Mouse (Mus musculus): ENCODE results near the gene Anxa9.
A peak's percentile ranks its signal among the peaks of the same experiment; 100 is the strongest.

The Anxa9 gene

DNA sequence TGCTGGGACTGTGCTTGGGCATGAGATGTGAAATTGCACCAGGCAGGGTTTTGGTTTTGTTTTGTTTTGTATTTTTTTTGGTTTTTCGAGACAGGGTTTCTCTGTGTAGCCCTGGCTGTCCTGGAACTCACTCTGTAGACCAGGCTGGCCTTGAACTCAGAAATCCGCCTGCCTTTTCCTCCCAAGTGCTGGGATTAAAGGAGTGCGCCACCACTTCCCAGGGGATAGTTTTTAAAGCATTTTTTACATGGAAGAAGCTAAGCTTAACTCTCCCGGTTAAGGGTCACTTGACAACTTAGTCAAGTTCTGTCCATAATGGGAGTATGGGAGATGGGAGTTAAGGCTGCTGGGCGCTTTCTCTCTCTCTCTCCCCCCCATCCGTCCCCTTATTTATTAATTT, 7.1 kb upstream of the Anxa9 start:
- DNase-seq (ENCODE audit: low spot score), result no peak

DNA sequence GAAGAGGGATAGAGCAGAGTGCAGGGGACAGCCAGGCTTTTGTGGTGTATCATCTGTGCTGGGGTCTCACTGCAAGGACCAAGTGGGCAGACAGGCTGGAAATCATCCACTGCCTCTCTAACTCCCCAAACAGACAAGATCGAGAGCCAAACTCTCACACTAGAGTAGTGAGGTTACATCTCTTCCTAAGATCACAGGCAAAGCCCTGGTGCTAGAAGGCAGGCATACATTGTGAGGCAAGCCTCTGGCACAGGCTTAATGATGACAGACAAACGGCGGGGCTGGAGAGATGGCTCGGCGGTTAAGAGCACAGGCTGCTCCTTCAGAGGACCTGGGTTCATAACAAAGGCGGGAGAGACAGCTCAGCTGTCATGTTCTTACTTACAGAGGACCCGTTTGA, 6.5 kb upstream of the Anxa9 start:
- DNase-seq (ENCODE audit: low spot score), result no peak

- DNase-seq (ENCODE audit: low spot score), result no peak
These were observed 5.6 kb upstream of the Anxa9 start for GRCm38 (mm10) chr3:95312623-95313022.

DNA sequence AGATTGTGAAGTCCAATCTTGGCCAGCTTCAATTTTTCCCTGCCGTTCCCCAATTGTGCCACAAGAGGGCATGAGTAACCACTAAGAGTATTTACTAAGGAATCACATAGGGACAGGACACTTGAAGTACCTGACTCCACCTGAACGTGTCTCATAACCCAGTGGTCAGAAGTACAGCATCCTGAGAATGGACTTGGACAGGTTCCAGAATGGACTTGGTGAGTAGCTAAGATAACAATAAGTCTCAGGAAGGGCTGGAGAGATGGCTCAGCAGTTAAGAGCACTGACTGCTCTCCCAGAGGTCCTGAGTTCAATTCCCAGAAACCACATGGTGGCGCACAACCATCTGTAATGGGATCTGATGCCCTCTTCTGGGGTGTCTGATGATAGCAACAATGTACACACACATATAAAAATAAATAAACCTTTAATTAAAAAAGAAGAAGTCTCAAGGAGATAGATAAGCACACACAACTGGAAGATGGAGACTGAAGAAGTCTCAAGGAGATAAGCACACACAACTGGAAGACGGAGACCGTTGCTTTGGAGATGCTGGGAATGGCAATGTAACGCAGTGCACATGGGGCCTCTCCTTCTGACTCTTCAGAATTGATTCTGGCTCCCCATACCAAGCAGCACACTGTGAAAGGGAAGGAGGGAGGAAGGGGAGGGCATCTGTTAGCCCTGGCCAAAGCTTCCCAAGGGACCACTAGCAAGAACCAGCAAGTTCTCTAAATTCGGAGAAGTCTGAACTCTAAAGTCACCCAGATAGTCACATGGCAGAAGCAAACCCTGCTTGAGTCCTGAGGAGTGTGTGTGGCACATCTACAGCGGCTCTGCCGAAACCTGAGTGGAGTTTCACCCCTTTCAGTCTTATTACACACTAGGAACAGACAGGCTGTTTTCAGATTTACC, 4.2 kb upstream of the Anxa9 start:
- DNase-seq (ENCODE audit: low spot score), result peak; percentile 47

DNA sequence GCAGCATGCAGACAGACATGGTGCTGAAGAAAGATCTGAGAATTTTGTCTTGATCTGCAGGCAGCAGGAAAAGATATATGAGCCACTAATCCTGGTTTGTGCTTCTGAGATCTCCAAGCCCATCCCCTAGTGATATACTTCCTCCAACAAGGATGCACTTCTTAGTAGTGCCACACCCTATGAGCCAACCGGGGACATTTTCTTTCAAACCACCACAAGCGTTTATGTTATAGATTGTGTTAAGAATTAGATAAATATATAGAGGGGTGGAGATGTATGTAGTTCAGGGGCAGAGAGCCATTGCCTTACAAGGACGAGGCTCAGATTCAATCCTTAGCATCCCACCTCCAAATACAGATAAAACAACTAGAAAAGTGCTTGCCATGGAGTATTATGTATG, 3.5 kb upstream of the Anxa9 start:
- DNase-seq (ENCODE audit: low spot score), result no peak

GRCm38 (mm10) chr3:95306244-95306643, 732 bp downstream of the Anxa9 start:
- DNase-seq (ENCODE audit: low spot score), result no peak

DNA sequence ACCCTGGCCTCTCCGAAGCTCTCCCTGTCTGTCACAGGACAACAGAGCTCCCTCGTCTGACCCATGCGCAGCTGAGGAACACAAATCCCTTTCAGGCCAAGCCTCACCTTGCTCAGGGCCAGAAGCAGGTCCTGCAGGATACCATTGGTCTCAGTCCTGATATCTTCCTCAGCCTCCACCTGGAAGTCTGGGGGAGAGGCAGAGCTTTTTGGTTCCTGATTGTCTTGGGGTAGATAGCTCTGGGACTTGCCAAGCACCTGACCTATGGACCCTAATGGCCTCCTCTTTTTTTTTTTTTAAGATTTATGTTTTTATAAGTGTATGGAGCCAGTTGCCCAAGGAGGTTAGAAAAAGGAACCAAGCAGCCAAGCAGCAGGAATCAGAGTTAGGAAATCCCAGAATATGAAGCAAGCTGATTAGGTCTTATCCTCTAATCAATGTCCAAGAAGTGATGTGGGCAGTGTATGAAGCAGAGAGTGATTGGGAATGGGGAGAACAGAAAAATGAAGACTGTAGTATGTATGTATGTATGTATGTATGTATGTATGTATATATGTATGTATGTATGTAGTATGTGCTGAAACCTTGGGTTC, 5.7 kb downstream of the Anxa9 start:
- DNase-seq (ENCODE audit: low spot score), result no peak

DNA sequence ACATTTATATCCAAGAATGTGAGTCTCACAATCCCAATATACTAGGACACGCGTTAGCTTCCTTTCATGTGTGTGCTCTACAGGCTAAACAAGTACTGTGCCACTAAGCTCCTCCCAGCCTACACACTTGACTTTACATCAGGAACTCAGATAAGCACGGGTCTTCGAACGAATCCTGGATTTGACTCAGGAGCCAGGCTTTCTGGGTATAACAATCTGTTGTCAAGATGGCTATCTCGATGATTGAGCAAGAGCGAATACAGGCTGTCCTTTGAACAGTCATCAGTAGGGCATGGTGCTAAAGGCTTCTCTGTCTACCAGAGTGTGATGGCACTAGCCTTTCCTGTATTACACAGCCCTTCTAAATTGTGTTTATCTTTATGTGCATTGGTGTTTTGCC, 9.0 kb downstream of the Anxa9 start:
- DNase-seq (ENCODE audit: low spot score), result no peak

- peak; percentile 43 for DNase-seq (ENCODE audit: low spot score)
These were observed 10.9 kb downstream of the Anxa9 start for GRCm38 (mm10) chr3:95296103-95296469.

DNA sequence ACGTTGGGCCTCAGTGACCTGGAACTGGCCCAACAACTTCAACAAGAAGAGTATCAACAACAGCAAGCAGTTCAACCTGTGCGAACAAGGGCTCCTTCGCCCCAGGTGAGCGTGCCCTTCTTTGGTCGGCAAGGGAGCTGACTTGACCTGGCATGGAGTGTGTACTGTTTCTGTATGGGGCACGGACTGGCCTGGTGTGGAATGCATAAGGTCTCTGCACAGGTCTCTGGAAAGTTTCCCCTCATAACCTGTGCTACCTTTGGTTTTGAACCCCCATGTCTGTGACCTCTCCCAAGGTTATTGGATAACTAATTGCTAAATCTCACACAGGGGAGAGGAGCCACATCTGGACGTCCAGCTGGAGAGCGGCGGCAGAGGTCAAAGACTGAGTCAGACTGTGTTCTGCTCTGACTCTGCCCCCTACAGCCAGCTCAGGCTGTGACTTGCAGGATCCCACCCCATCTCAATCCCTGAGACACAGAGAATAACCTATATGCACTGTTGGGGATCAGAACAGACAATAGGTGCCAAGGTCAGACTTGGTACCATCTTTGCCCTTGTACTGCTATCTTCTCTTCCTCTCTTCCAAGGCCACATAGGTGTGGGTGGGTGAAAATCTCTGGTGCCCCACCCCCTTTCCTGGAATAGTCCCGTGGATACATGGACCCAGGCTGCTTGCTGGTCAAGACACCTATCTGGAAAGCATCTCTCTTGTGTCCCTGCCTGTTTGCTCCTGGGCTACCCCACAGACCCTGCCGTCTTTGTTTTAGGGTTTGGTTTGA, 11.5 kb downstream of the Anxa9 start:
- peak; percentile 45 for DNase-seq (ENCODE audit: low spot score)

DNA sequence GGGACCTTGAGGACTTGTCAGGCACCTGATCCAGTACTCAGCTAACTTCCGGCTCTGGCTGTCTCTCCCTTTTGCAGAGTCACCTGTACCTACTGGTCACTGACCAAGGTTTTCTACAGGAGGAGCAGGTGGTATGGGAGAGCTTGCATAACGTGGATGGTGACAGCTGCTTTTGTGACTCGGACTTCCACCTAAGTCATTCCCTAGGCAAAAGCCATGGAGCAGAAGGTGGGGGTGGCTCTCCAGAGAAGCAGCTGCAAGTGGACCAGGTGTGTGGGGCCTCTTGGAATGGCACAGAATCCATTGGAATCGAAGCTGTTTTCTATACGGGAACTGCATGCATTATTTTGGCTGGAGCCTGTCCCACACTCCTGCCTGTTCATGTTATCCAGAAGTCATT, 12.3 kb downstream of the Anxa9 start:
- no peak for DNase-seq (ENCODE audit: low spot score)

DNA sequence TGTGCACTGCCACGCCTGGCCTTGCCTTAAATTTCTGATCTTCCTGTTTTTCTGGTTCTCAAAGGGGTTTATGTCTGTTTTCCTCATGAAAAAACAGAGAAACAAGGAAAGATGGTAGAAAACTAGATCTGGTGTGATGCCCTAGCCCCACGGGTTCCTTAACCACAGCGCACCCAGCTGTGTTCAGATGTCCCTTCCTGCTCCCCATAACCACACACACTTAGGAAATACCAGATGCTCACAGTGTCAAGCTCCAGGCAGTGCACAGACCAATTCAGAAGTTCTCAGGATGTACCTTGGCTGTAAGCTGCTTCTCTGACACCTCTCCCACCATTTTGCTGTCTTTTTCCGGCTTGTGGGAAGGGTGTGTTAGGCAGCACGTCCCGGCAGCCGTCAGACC, 12.7 kb downstream of the Anxa9 start:
- DNase-seq (ENCODE audit: low spot score), result no peak

DNA sequence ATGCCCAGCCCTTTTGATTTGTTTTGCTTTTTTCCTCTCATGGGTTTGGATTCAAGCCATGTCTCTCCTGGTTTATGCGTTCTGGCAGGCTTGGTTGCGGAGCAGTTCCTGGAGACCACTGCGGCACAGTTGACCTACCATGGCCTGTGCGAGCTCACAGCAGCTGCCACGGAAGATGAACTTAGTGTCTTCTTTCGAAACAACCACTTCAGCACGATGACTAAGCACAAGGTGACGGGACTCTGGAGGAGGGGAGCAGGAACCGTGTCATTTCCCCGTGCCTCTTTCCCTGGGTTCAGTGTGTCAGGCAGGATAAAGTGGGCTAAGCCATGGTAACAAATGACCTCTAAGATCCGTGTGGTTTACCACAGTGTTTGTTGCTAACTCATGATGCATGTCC, 13.4 kb downstream of the Anxa9 start:
- DNase-seq (ENCODE audit: low spot score), result no peak

GRCm38 (mm10) chr3:95292899-95293298, 14.1 kb downstream of the Anxa9 start:
- no peak for DNase-seq (ENCODE audit: low spot score)

DNA sequence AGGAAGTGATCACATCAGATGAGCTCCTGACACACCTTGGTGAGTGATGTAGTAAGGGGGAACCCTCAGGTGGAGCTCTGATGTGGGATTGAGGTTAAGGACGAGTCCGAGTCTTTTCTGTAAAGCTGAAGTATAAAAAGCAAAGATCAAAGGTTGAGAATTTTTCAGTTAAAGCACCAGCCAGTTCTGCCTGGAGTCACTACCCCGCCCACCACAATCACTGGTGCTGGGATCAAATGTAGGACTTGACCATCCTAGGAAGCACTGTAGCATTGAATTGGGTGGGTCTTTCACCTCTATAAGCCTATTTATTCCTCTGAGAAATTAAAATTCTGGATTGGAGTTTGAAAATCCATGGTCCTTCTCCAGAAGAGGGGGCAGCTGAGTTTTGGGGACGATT, 15.9 kb downstream of the Anxa9 start:
- DNase-seq (ENCODE audit: low spot score), result no peak

DNA sequence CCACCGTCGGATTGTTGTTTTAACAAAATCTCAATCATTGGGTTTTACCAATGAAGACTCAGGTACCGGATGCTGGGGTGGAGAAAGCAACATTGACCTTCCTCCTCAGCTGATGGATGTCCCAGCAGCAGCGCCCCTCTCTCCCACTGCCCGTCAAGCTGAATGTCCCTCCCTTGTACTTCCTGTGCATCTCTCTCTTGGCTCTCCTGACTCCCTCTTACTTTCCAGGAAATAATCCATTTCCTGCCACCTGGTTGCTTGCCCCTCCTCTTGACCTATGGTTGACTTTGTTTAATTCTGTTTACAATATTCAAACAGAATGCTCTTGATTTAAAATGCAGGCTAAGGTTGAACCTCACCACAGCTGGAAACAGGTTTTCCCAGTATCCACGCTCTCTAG, 16.8 kb downstream of the Anxa9 start:
- DNase-seq (ENCODE audit: low spot score), result no peak

DNA sequence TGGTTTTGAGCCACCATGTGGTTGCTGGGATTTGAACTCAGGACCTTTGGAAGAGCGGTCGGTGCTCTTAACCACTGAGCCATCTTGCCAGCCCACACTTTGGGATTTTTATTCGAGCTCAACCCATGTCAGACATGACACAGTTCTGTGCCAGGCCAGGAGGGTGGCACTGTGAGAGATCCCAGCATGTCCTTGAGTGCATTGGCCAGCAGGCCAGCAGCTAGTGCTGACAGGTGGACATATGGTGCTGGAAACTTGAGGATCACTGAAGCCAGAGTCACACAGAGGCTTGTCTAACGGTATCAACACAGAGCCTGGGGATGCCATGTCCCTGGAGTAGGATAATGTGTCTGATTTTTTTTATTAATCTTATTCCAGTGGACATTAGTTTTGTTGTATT, 17.6 kb downstream of the Anxa9 start:
- DNase-seq (ENCODE audit: low spot score), result no peak

DNA sequence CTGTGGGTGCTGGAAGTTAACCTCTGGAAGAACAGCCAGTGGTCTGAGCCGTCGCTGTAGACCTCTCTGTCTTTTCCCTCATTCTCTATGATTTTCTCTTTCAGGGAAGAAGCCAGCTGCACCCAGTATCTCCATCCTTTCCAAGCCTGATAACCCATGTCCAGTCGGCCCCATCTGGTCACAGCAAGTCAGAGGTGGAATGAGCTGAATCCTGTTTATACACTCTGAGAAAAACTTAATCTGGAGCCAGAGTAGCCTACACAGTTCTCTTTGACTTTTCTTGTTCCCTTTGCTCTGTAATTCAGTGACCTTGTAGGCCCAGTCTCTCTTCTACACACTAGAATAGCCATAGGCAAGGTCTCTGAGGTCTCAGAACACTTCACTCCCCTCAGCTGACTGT, 19.4 kb downstream of the Anxa9 start:
- no peak for DNase-seq (ENCODE audit: low spot score)

DNA sequence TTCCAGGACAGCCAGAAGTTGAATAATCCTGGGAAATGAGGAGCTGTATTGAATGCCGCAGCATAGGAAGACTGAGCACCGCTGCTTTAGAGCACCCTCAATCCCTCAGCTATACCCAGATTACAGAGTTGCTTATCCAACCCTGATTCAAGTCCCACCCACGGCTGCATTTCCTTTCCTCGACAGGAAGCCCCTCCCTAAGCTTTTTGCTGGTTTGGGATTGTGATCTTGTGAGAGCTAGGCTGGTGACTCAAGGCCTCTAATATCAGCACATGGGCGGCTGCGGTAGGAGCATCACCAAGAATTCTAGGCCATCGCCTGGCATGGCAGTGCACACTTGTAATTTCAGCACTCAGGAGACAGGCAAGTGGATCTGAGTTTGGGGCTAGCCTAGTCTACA, 20.5 kb downstream of the Anxa9 start:
- DNase-seq (ENCODE audit: low spot score), result no peak

DNA sequence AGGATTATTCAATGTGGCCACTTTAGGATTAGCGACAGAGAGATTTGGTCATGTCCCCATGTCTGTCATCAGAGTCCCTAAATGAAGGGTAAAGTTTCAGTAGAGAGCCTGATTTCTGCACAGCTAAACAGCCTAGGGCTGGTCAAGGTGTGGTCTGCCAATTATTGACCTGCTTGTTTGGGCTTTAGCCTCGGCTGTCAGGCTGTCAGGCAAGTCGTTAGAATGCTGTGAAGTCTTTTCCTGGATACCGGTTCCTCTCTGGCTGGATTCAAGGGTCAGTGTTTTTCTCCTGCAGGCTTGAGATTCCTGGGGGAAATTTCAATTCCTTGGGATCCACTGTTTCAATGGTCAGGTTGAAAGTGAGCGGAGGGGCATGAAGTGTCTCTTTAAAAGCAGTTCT, 21.0 kb downstream of the Anxa9 start:
- no peak for DNase-seq (ENCODE audit: low spot score)

DNA sequence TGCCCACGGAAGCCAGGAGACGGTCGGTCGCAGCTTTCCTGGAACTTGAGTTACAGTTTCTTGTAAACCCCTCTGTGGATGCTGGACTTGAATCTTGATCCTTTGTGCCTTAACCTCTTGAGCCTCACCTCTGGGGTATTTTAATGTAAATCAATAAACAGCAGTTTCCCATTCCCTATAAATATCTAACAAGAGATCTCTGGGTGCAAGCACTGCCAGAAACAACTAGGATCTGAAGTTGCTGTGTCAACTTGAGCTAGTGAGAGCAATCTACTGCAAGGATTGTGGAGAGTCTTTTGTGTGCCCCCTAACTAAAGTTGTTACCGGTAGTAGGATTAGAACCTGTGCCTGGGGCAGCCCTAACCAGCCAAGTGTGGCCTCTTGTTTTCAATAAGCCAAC, 21.6 kb downstream of the Anxa9 start:
- no peak for DNase-seq (ENCODE audit: low spot score)

DNA sequence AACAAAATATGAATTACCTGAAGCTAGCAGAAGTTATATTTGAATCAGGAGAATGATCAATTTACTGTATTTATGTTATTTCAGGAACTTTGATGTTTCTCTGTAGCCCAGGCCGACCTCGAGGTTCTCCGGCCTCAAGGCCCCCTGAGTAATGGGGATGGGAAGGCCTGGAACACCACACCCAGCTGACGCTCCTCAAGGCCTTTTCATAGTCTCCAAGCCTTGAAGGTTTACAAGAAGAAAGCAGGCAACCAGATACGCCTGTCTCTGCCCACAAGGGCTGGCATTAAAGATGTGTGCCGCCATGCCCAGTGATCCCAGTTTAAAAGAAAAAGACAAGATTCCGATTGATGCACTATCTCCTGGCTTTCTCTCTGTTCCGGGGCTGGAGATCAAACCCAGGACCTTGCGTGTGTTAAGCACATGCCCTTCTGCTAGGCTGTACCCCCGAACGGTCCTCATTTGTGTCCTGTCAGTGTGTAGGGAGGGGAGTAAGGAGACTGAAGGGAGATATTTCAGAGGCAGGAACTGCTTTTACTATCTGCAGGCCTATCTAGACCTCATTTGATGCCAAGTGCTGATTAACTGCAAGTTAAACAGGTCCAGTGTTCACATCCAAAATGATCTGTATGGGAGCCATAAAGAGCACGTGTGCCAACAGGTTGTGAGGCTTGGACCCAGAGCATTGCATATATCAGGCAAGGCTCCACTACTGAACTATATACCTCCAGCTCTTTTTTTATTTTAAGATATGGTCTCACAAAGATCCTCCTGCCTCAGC, 22.3 kb downstream of the Anxa9 start:
- DNase-seq (ENCODE audit: low spot score), result no peak
